Mouse (Mus musculus): ENCODE measurements around the gene Abhd18.
A peak's percentile ranks its signal among the peaks of the same experiment; 100 is the strongest.

Gene Abhd18

DNA sequence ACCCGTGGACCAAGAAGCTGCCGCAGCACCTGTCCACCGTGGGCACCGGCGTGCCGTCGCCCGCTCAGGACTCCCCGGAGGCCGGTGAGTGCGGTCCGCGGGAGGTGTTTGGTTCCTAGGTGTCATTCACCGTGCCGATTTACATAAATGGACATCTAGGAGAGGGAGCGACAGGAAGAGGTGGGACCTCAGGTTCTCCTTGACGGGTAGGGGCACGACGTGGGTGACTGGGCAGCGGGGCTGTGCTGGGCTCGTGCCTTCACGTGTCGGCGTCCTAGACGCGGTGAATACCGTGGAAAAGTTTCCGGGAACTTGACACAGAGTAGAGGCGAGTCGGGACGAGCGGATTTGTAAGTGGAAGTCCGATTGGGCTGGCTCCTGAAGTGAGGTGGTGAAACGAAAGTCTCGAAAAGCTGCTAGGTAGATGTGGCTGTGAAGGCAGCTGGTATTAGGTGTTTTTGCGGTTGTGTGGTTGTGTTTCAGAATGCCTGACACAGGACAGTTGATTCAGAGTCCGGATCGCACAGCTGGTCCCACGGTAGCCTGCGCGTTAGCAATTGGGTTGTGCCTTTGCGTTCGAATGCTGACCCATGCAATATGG lies 103.9 kb downstream of the Abhd18 start:
- peak; percentile 62 to 71 for DNase-seq (ENCODE audit: low spot score in 2 of 2)

DNA sequence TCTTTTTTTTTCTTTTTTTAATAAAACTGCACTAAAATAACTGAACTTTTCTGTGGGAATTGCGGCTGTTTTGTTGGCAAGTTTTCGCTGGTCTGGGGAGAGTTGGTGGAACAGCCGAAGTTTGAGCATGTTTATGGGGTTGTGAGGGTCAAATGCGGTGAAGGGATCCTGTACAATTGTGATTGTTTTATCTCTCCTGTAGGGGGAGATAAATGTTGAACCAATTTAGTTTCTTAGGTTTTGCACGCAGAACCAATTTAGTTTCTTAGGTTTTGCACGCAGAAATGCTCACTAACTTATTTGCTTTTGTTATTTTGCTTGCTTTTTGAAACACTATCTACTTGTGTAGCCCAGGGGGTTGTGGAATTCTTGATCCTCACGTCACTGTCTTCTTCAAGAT lies 104.6 kb downstream of the Abhd18 start:
- no peak for DNase-seq (ENCODE audit: low spot score in 2 of 2)

DNA sequence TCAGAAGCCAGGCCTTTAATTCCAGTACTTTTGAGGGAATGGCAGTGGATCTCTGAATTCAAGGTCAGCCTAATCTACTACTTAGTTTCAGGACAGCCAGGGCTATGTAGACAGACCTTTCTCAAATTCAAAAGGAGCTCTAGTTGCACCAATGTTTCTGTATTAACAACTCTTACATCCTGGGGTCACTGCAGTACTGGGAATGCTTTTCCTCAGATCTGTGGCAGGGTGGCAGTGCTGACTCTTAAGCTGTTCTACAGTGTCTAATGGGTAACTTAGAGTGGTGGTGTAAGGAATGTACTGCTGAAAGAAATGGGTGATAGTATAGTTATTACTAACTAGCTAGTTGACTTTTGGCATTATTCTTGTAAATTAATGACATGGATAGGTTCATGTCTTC lies 105.8 kb downstream of the Abhd18 start:
- DNase-seq (ENCODE audit: low spot score in 2 of 2), result no peak

DNA sequence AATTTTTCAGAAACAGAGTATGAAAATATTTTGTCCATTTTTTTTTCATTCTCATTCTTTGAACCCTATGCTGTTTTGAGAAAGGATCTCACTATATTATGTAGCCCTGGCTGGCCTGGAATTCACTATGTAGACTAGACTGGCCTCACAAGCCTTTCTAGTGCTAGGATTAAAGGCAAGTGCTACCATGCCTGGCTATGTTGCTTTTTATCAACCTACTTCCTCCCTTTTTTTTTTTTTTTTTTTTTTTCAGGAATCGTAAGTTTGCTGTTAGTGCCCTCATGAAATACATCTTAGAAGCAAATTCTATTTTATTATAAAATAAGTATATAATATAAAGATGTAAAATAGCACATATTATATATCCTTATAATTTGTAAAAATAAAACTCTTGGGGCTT lies 108.0 kb downstream of the Abhd18 start:
- DNase-seq (ENCODE audit: low spot score in 2 of 2), result no peak

DNA sequence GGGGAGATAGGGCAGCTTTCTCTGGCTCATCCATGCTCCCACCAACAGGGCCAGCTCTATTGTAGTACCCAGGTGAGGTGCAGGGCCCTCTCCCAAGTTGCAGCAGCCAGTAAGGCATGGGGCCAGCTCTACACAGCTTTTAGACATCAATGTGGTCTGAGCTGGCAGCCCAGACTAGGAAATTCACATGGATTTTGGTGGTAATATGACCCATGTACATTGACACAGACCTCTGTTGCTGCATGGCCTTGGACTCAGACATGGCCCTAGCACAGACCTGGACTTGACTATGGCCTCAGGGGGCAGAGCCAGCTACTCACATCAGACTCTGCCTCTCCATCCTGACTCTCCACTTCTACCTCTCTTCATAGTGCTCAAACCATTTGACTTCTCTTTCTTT lies 112.1 kb downstream of the Abhd18 start:
- DNase-seq (ENCODE audit: low spot score in 2 of 2), result no peak

DNA sequence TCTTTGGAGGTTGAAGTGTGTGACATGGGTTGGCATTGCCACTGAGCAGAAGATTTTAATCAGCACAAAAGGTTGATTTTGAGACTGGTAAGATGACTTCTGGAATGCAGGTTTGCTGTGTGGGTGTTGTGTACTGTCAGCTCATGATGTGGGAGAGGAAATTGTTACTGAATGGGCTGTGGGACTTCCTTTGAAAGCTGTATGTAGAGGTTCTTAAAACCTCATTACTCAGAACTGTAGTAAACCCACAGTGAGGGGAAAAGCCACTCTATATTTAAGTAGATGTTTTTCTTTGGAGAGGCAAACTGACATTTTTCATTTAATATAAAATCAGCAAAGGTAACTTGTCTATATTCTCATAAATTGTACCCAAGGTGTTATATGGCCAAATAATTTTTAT lies 134.0 kb downstream of the Abhd18 start:
- DNase-seq (ENCODE audit: low spot score in 2 of 2), result no peak

DNA sequence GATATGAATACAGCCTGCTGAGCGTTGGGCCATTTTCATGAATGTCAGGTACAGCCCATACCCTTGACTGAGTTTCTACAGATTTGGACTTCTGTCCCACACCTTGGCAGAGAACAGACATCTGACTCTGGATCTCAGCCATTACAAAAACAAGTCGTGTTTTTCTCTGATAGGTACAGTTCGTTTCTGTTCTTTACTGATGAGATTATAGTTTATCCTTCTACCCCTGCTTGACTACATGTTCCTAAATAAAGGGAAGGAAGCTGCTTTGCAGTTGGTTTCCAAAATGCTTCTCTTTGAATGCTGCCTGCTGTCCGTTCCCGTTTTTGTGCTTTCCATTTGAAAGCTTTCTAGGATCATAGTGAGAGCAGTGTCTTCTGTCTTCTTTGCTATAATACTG lies 140.8 kb downstream of the Abhd18 start:
- no peak for DNase-seq (ENCODE audit: low spot score in 2 of 2)

All from heart, adult 9 months (tissue).